Mouse (Mus musculus): Measurements from ENCODE around the gene Mogat1. TPM values are rescaled to one million over a fixed set of nuclear protein-coding genes. Genes with fewer than 3 reads are reported as not detected.
A peak's percentile ranks its signal among the peaks of the same experiment; 100 is the strongest.
"Not testable (repeated sequence)": the region's sequence is repeated elsewhere in the genome, so short reads cannot be mapped to it uniquely, and the experiment has no call there.

Gene Mogat1
- polyA plus RNA-seq, 1 experiment from 2014 or later, result 0.51 TPM

DNA sequence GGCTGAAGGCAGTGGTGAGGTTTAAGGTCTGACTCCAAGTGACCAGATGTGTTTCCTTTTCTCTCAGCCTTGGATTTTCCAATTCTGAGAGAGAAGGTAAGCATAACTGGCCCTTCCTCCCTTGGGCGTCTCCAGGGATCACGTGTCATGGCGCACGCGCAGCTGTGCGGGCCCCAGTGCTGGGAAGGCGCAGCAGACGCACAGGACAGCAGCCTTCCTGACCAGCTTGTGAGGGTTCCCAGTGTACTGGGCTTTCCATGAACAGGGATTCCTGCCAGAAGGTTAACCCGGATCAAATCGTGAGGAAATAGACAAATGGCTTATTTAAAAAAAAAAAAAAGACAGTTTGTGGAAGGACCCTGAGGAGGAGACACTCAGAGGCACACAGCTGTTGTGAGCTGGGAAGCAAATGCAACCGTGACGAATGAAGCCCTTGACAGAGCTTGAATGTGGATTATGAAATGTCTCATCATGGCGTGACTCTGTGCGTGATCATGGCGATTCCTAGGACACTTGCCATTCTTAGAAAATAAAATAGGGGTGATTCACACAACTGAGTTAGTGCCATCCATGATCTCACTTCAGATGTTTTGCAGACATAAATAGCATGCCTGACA is 21.5 kb downstream of the Mogat1 start:
- no peaks in the 10 kb centered on the region for H3K27me3 ChIP-seq (replicated peaks; ENCODE audit: control insufficient read depth, insufficient read depth, low read length)
- no peaks in the 10 kb centered on the region; the same call in 1 of the 2 replicates for H3K4me1 ChIP-seq (ENCODE audit: control insufficient read depth, insufficient read depth, low read depth, low read length)
- no peaks in the 10 kb centered on the region for H3K9me3 ChIP-seq (ENCODE audit: control insufficient read depth, low read length)
- H3K4me2 ChIP-seq (ENCODE audit: low read length), result no peak overlapping the region
- H3K27ac ChIP-seq (ENCODE audit: low read depth, low read length), result no peak overlapping the region
- no peaks in the 10 kb centered on the region for H3K36me3 ChIP-seq (ENCODE audit: control insufficient read depth, insufficient read depth, low read length)
- no peak overlapping the region for H3K9ac ChIP-seq (ENCODE audit: low read depth, low read length)
- 78% methylated on average over 15 of the region's 15 CpGs for WGBS
- ATAC-seq, result no peak
- no peak overlapping the region for H3K4me3 ChIP-seq (ENCODE audit: low read length)

GRCm38 (mm10) chr1:78534428-78535150 is 23.8 kb downstream of the Mogat1 start:
- Histone ChIP-seq H3K4me3 (ENCODE audit: low read length) (no peak overlapping the region), H3K27ac (ENCODE audit: low read depth, low read length) (no peak overlapping the region), H3K9me3 (ENCODE audit: control insufficient read depth, low read length) (no peaks in the 10 kb centered on the region), H3K4me1 (ENCODE audit: control insufficient read depth, insufficient read depth, low read depth, low read length) (peaks cover 7% of the 10 kb centered on the region), H3K4me2 (ENCODE audit: low read length) (no peak overlapping the region), H3K27me3 (replicated peaks; ENCODE audit: control insufficient read depth, insufficient read depth, low read length) (no peaks in the 10 kb centered on the region), H3K9ac (ENCODE audit: low read depth, low read length) (no peak overlapping the region), H3K36me3 (ENCODE audit: control insufficient read depth, insufficient read depth, low read length) (no peaks in the 10 kb centered on the region)
- ATAC-seq, result no peak
- WGBS, result 94% methylated on average over 9 of the region's 9 CpGs

DNA sequence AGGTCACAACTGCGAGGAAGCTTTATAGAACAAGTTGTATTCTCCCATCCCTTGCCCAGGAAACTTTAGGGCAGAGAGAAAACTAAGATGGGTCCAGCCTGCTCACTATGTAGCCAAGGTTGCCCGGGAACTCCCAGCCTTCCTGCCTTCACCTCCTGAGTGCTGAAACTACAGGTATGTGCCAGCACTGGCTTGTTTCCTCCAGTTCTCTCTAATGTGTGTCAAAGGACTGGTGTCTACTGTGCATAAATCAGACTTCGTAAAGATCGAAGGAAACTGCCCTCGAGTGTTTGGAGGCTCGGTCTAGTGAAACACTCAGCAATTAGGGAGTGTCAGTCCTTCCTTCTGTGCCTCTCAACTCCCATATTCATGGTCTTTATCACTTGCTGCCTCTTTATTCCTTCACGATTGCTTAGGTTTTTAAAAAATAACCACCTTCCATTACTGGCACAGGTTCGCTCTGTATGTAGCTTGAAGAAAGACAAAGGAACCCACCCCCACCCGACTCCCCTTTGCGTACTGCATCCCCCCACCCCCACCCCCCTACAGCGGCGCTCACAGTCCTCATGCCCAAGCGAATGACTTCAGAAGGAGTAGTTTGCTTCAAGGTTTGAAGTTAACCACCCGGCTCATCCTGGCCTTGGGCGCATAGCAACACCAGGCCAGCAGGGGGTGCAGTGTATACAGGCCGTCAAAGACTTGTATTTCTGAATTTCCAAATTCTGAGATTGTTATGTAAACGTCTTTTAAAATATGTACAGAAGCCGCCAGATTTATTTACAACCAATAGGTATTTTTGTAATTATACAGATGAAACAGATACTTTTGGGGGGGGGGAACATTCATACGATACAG is 25.7 kb downstream of the Mogat1 start:
- peak overlapping the region; percentile 44 for H3K4me3 ChIP-seq (ENCODE audit: low read length)
- ATAC-seq, result peak; percentile 55; the same call in 1 of the 2 replicates
- no peak overlapping the region for H3K9ac ChIP-seq (ENCODE audit: low read depth, low read length)
- peaks cover 7% of the 10 kb centered on the region for H3K4me1 ChIP-seq (ENCODE audit: control insufficient read depth, insufficient read depth, low read depth, low read length)
- whole genome bisulfite sequencing, result 36% methylated on average over 19 of the region's 19 CpGs
- no peaks in the 10 kb centered on the region for H3K9me3 ChIP-seq (ENCODE audit: control insufficient read depth, low read length)
- no peak overlapping the region for H3K27ac ChIP-seq (ENCODE audit: low read depth, low read length)
- H3K27me3 ChIP-seq (replicated peaks; ENCODE audit: control insufficient read depth, insufficient read depth, low read length), result no peaks in the 10 kb centered on the region
- H3K36me3 ChIP-seq (ENCODE audit: control insufficient read depth, insufficient read depth, low read length), result no peaks in the 10 kb centered on the region
- H3K4me2 ChIP-seq (ENCODE audit: low read length), result peak overlapping the region; percentile 91

GRCm38 (mm10) chr1:78537494-78538010 is 26.8 kb downstream of the Mogat1 start:
- Histone ChIP-seq H3K36me3 (ENCODE audit: control insufficient read depth, insufficient read depth, low read length) (no peaks in the 10 kb centered on the region), H3K4me1 (ENCODE audit: control insufficient read depth, insufficient read depth, low read depth, low read length) (peaks cover 7% of the 10 kb centered on the region), H3K9ac (ENCODE audit: low read depth, low read length) (peak overlapping the region; percentile 39), H3K27me3 (replicated peaks; ENCODE audit: control insufficient read depth, insufficient read depth, low read length) (no peaks in the 10 kb centered on the region), H3K9me3 (ENCODE audit: control insufficient read depth, low read length) (no peaks in the 10 kb centered on the region), H3K4me2 (ENCODE audit: low read length) (peak overlapping the region; percentile 91), H3K4me3 (ENCODE audit: low read length) (peak overlapping the region; percentile 44), H3K27ac (ENCODE audit: low read depth, low read length) (peak overlapping the region; percentile 71)
- peak; percentile 95 for ATAC-seq
- WGBS, result 6% methylated on average over 16 of the region's 16 CpGs

GRCm38 (mm10) chr1:78538396-78538795 is 27.6 kb downstream of the Mogat1 start:
- Histone ChIP-seq H3K27ac (ENCODE audit: low read depth, low read length) (no peak overlapping the region), H3K9ac (ENCODE audit: low read depth, low read length) (0 out of 2 replicates have a peak overlapping the region, but pooled peaks have one; percentile 14), H3K4me2 (ENCODE audit: low read length) (peak overlapping the region; percentile 91; the same call in 1 of the 2 replicates), H3K9me3 (ENCODE audit: control insufficient read depth, low read length) (no peaks in the 10 kb centered on the region), H3K36me3 (ENCODE audit: control insufficient read depth, insufficient read depth, low read length) (no peaks in the 10 kb centered on the region), H3K4me1 (ENCODE audit: control insufficient read depth, insufficient read depth, low read depth, low read length) (peaks cover 7% of the 10 kb centered on the region), H3K4me3 (ENCODE audit: low read length) (no peak overlapping the region), H3K27me3 (replicated peaks; ENCODE audit: control insufficient read depth, insufficient read depth, low read length) (no peaks in the 10 kb centered on the region)
- 34% methylated on average over 5 of the region's 5 CpGs for WGBS
- ATAC-seq, result no peak

DNA sequence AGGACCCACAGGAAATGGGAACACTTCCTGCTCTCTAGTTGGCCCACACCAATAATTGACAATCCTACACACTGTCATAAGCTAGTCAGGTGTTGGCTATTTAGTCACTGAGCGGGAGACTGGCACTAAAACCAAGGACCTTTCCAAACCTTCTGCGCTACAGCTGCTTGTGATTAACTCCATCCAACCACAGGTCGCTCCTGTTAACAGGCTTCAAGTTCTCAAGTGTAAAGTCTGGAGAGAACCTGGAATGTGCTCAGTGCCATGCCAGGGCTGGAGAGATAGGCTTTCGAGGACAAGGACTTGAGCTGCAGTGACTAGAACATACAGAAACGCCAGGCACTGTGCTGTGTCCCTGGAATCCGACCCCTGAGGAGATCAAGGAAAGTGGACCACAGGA is 28.4 kb downstream of the Mogat1 start:
- Histone ChIP-seq H3K4me1 (ENCODE audit: control insufficient read depth, insufficient read depth, low read depth, low read length) (peaks cover 7% of the 10 kb centered on the region), H3K9ac (ENCODE audit: low read depth, low read length) (no peak overlapping the region), H3K9me3 (ENCODE audit: control insufficient read depth, low read length) (no peaks in the 10 kb centered on the region), H3K27me3 (replicated peaks; ENCODE audit: control insufficient read depth, insufficient read depth, low read length) (no peaks in the 10 kb centered on the region), H3K4me3 (ENCODE audit: low read length) (no peak overlapping the region), H3K4me2 (ENCODE audit: low read length) (no peak overlapping the region), H3K36me3 (ENCODE audit: control insufficient read depth, insufficient read depth, low read length) (no peaks in the 10 kb centered on the region), H3K27ac (ENCODE audit: low read depth, low read length) (no peak overlapping the region)
- WGBS, result 72% methylated on average over 6 of the region's 6 CpGs
- ATAC-seq, result no peak

- H3K4me1 ChIP-seq (ENCODE audit: control insufficient read depth, insufficient read depth, low read depth, low read length); H3K36me3 ChIP-seq (ENCODE audit: control insufficient read depth, insufficient read depth, low read length); H3K9ac ChIP-seq (ENCODE audit: low read depth, low read length); H3K4me3 ChIP-seq (ENCODE audit: low read length); ATAC-seq; H3K27ac ChIP-seq (ENCODE audit: low read depth, low read length); H3K27me3 ChIP-seq (replicated peaks; ENCODE audit: control insufficient read depth, insufficient read depth, low read length); H3K9me3 ChIP-seq (ENCODE audit: control insufficient read depth, low read length); H3K4me2 ChIP-seq (ENCODE audit: low read length): not testable (repeated sequence)
- WGBS, result 74% methylated on average over 1 of the region's 1 CpGs
Measured at GRCm38 (mm10) chr1:78543631-78544030, 32.8 kb downstream of the Mogat1 start.

DNA sequence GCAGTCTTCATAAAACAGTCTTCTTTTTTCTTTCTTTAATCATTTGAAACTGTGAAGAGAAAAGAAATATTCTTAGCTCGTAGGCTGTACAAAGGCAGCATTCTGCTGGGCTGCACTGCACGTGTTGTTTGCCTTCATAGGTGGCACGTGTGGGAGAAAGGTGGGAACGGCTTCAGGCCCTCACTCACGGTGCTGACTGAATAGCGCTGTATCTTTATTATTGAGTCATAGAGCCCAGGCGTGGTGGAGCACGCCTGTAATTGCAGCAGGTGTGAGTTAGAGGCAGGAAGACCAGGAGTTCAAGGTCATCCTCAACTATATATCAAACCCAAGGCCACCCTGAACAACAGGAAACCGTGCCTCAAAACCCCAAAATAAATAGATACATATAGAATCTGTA is 35.5 kb downstream of the Mogat1 start:
- no peaks in the 10 kb centered on the region for H3K9me3 ChIP-seq (ENCODE audit: control insufficient read depth, low read length)
- ATAC-seq, result no peak
- H3K4me3 ChIP-seq (ENCODE audit: low read length), result no peak overlapping the region
- H3K4me1 ChIP-seq (ENCODE audit: control insufficient read depth, insufficient read depth, low read depth, low read length), result 0 out of 2 replicates have a peak, but pooled peaks cover 3% of the 10 kb centered on the region
- no peaks in the 10 kb centered on the region for H3K27me3 ChIP-seq (replicated peaks; ENCODE audit: control insufficient read depth, insufficient read depth, low read length)
- WGBS, result 89% methylated on average over 9 of the region's 9 CpGs
- no peak overlapping the region for H3K9ac ChIP-seq (ENCODE audit: low read depth, low read length)
- H3K27ac ChIP-seq (ENCODE audit: low read depth, low read length), result no peak overlapping the region
- no peaks in the 10 kb centered on the region for H3K36me3 ChIP-seq (ENCODE audit: control insufficient read depth, insufficient read depth, low read length)
- no peak overlapping the region for H3K4me2 ChIP-seq (ENCODE audit: low read length)
